Mouse (Mus musculus) mouse embryonic stem cell (cell line): ENCODE data around the gene Slc6a12.

Experiments used
- in situ Hi-C, 2 experiments: fragments of 300-500 bp; cut with MboI; formaldehyde crosslinking; loops; 1 replicate in 1 of 2; 3 replicates in 1 of 2; pipeline ENCODE4 v1.14.3; 2019 to 2020; ENCODE audit warnings: low sequenced_read_pairs in 2 of 2, low pct_unique_long_range_greater_than_20kb in 1 of 2, mixed read lengths in 1 of 2; ENCODE audit not compliant: unreplicated experiment in 1 of 2

Slc6a12 gene

DNA sequence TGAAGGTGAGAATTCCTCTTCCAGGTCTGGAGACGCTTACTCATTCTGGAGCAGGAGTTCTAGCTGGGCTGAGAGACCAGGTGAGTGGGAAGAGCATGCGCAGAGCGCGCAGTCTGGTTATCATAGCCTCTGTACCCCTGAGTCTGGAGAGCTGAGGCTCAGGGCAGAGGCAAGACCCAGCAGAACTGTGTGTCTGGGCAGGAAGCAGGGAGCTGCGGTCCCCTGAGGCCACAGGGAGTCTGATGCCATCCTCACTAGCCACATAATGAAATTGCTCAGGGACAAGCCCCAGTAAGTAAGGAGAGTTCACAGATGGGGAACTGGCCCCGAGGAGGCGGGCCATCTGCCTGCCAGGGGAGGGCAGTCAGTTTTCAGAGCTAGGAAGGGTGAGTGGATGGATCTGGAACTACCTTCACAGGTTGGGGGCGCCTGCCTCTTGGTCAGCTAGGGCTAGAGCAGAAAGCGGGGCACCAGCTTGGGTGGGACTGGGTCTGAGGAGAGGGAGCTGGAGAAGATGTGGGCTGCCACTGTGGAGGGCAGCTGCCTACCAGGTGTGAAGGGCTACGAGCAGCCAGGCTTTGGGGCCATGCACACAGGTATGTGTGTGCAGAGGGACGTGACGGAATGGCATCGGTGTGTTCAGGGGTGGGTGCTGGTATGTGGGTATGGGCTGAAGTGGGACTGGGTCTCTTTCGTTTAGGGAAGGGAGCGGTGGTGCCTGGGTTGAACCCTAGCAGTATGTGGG lies at the start of gene Slc6a12:
Gene Slc6a12 (plus strand): TSS at position 51 of the 745 bp plus-strand sequence.
- in situ Hi-C loops, result no loop called here

DNA sequence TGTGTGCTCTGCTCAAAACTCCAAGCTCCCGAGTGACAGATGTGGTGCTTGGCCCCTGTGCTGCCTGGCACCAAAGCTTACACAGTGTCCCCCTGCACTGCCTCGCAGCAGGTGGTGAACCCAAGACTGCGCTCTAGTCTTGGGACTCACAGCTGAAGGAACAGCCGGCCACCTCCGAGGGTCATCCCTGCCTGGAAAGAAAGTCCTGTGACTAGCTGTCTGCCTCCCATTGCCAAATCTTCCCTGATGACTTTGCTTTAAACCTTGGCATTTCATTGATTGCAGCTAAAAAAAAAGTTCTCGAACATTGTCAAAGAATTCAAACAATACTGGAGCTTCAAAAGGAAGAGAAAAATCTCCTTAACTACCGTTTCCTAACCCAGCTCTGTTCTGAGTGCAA lies 43.6 kb upstream of the Slc6a12 start:
- in situ Hi-C loops, result no loop called here

DNA sequence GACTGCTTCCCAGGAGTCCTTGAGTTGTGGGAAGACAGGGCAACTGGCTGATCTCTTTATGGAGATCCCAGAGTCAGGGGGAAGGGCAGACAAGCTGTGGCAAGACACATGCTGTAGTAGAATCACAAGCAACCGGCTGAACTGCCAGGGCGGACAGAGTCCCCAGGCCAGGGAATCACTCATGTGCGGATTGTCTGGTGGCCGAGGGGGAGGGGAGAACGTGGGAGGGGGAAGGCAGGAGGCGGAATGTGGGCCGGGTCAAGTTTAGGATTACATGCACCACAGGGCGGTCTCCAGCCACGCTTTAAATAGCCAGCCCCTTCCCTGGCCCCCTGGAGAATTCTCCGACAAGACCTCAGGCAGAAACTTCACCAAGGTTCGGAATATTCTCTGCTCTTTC lies 42.9 kb upstream of the Slc6a12 start, which contains the start of gene Slc6a13:
Gene Slc6a13 (plus strand): TSS at position 274 of the 400 bp plus-strand sequence.
- in situ Hi-C loops, result no loop called here

DNA sequence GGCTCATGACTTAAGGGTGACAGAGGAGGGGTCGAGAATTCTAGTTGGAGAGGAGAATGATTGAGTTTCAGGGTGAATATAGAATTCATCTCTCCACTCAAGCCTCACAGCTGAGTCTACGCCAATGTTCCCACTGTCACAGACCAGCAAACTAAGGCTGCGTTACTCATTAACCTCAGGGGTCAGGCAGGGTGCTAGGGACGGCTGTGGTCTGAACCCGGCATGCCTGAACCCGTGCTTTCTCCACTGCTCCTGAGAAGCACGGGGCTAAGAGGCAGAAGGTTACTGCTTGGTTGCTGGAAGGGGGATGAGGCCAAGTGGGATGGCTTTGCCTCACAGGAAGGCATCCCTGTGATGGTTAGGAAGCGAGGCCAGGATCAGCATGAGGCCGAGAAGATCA lies 42.4 kb upstream of the Slc6a12 start:
- in situ Hi-C loops, result no loop called here

DNA sequence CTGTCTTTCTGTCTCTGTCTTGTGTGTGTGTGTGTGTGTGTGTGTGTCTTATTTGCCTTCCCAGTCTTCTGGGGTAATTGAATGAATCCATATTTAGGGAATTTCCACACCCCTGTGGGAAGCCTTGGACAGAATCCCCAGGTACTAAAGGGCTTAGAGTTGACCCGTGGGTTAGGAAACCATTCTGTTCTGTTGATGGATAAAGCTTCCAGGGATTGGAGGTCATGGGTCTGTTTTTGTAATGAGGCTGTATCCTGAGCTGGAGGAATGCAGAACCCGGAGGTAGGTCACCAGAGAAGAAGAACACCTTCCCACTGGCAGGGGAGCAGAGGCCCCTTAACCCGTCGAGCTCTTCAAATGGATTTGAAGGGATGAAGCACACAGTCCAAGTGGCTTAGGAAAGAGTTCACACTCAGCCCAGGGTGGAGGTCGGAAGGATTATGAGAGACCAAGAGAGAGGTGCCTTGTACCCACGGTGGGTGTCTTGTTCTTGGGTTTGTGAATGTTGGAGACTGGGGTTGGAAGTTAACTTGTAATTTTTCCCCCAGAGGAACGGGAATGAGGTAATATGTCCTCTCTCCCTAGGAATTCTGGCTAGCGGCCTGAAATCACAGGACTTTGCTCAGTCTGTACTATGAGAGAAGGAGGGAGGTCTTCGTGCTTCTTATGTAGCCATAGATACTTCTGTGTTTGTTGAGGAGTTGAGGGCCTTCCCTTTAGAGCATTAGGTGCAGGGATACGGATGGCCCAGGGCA lies 39.2 kb upstream of the Slc6a12 start:
- in situ Hi-C loops, result no loop called here

DNA sequence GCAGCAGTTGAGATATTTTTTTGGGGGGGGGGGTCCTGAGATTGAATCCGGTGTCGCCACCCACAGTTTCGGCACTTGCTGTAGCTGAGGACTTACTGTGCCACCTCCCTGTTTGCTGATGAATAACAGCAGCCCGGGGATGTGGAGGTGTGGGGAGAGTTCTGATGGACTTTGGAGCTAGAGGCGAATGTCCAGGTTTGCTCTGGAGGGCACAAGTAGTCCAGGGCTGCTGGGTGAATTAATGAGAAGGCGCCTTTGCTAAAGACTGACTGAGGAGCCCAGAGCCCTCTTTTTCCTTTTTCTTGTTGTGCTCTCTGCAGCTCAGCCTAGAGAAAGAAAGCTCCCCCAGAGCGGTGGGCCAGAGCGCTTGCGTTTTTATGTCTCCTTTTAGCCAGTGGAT lies 38.2 kb upstream of the Slc6a12 start:
- in situ Hi-C loops, result no loop called here

DNA sequence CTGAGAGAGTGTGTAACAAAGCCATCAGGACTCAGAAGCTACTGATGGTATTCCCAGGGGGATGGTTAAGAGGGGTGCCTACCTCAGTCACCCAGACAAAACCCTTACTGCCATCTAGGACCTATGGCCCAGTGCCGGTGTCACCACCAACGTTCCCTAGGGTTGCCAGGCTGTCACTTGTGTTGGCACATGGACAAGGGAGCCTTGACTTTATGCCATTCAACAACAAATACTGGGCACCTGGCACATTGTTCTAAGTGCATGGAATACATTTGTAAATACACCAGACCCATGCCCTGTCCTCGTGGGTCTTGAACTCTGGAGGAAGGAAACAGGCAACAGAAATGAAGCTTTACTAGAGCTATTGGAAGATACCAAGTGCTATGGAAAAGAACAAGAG lies 37.3 kb upstream of the Slc6a12 start:
- in situ Hi-C loops, result no loop called here

DNA sequence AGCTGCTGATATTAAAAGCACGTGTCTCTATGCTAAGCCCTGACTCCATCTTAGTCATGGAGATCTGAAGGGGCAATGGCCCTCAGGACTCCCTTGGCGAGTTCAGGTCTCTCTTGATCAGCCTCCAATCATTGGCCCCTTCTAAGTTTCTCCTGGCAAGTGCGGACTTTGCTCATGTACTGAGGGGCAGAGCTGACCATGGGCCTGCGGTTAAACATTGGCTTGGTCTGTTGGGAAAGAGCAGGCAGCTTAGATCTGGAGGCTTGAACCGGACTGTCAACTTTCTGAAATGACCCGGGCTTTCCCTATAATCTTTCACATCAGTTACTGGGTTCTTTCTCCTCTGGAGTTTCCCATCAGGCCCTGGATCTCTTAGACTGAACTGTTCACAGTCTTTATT lies 31.9 kb upstream of the Slc6a12 start:
- in situ Hi-C loops, result no loop called here

DNA sequence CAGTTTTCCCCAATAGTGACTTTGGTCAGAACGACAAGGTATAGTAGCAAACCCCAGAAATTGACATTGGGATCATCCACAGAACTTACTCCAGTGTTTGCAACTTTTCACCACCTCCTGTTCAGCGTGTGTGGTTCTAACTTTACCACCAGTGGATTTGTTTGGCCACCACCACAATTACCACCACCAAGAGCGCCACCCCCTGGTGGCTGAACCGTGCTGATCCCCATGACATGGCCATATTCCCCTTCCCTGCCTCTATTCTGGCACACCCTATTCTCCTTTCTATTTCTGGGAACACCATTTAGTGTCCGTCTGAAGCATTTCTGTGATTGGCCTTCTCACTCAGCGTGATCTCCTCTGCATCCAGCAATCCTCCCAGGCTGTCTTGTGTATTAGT lies 23.8 kb upstream of the Slc6a12 start:
- in situ Hi-C loops, result no loop called here

DNA sequence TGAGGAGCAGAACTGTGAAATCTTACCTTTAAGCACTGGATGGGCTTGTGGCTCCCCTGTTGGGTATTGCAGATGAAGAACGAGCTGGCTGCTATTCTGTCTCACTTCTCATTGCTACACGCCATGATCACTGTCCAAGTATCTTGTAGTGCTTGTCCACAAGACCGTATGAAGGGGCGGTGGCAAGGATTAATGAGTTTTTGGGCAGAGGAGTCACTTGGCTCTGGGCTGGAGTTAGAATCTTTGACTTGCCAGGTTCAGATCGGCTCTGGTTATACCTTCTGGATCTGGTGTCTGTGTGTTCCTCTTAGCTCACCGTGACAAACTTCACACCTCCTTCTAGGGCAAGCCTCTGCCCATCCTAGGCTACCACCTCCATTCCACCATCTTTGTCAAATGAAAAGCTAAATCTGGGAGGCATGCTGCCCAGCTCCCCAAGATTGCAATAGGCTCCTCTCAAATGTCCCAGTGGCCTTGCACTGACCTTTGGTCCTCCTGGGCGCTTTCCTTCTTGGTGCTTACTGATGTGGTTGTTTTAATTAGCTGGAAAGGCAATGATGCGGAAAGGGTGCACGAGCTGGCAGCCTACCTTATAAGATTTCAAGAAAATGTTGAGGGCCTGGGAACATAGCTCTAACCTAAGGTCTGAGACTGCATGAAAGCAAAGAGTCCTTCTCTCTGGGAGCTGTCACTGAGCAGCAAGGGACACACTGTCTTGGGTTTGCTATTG lies 20.3 kb upstream of the Slc6a12 start:
- in situ Hi-C loops, result no loop called here

DNA sequence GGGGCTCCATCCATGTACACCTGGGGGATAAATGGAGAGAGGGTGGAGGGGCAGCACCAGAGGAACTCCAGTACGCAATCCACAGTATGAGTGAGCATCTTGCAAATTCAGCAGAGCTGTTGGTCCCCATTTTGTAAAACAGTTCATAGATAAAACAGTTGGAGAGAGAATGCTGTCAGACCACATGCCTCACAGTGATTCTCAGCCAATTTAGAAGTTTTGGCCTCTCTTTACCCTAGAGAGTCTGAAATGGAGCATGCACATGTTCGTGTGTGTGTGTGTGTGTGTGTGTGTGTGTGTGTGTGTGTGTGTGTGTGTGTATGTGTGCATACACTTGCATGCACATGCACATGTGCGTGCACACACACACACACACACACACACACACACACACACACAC lies 17.6 kb upstream of the Slc6a12 start:
- in situ Hi-C loops, result no loop called here

DNA sequence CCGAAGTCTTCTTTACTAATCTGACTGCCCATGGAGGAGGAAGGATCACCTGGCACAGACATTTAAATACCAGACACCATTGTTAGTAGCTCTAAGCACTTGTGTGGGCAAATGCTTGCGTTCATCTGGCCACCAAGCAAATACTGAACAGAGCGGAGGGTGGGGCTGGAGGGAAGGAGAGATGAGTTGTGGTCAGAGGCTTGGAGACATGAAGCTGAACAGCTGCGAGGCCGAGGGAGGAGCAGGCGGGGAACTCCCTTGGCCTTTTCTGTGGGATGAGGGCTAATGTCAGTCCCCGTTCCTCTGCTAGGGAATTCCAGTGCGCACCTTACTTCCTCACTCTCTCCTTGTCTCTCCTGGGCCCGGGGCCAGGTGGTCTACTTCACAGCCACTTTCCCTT lies 17.1 kb upstream of the Slc6a12 start:
- in situ Hi-C loops, result no loop called here

DNA sequence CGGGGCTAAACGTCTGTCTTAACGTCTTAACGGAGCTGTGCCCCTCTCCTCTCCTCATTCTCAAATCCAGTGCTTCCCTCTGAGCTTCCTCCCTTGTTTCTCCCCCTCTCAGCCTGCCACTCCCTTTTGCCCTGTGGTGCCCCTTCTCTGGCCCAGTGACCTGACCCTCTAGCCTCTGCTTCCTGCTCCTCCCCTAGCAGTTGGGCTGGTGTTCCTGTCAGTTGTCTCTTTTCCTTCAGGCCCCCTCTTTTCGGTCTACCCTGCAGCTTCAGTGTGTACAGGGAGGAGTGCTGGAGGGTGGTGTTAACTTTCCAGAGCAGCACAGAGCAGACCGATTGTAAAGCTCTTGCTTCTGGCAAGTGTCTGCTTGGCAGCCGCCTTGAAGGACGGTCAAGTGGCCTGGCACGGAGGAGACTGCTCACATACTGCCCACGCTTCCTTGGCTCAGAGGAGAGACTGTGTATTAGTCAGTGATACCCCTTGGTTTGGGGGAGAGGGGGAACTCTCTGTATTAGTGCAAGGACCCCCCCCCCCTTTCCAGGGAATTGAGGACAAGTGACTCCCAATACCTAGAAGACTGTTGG lies 16.3 kb upstream of the Slc6a12 start:
- in situ Hi-C loops, result no loop called here

DNA sequence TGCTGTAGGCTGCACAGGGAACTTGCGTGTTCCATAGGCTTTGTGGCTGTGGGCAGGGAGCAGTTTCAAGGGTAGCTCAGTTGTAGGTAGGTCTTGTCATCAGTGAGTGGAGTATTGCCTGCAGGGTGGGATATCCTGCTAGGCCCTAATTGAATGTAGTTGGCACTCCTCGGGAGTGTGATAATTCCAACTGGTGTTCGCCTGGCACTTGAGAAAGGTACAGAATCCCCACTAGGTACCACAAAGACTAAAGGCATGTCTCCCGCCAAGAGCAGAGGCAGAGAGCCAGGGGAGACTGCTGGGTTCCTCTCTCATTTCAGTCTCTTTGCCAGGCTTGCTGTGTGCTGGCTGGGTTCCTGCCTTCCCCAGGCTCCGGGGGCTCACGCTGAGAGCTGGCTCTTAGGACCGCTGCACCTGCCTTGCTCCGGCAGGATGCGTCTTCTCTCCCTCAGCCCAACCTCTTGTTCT lies 14.4 kb upstream of the Slc6a12 start:
- in situ Hi-C loops, result no loop called here

DNA sequence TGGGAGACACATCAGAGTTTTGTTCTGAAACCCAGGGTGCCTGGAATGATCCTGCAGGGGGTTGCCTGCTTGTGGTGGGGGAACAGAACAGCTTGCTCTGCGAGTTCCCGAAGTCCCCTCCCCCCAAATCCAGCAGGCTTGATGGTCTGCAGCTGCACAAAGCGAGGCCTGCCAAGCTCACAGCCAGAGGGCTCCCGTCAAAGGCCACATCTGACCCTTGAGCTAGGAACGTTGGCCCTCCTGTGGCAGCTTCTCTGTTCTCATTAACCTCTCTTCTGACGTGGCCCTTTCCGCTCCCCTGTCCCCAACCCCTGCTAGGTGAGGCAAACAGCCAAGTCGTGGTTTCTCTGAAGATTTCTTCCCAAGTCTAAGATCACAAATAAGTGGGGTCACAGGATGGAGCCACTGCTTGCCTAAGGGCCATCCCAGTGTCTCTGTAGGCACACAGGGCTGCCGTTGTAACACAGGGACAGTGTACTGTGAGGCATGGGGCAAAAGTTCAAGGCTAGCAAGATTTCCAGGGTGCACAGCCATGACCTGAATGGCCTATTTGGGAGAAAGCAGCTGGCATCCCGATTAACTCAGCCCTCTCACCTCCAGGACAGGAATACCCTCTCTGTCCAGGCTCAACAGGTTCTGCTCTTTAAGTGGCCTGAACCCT lies 12.9 kb upstream of the Slc6a12 start:
- in situ Hi-C loops, result no loop called here

DNA sequence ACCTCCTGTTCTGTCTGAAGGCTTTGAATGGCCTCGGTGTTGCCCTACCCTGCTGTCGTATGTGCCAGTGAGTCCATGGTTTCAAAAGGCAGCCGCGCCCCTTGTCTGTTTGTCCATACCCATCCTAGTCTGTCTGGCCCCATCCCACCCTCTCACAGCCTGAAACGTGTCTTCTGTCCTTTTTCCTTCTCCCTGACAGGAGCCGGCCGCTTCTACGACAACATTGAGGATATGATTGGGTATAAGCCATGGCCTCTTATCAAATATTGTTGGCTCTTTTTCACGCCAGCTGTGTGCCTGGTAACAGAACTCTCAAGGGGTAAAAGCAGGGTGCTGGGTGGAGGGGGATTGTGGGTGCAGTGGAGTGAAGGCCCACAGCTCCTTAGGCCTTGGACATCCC lies 7.0 kb upstream of the Slc6a12 start:
- in situ Hi-C loops, result loop anchor here (5.0 kb wide), 2 partner anchors 196 to 201 kb away; no protein-coding TSS in a partner anchor

DNA sequence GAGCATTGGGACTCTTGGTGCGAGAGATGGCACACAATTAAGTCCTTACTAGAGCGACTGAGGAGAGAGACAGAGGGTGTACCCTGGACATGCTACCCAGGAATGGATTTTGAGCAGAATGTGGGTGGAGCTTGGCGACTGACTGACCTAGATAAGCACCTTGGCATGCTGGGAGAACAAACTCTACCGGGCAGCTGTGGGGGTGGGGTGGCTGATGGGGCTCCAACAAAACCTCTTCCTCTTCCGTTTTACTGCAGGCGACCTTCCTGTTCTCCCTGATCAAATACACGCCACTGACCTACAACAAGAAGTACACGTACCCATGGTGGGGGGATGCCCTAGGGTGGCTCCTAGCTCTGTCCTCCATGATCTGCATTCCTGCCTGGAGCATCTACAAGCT lies 6.3 kb upstream of the Slc6a12 start:
- in situ Hi-C loops, result loop anchor here (5.0 kb wide), 2 partner anchors 196 to 201 kb away; no protein-coding TSS in a partner anchor

DNA sequence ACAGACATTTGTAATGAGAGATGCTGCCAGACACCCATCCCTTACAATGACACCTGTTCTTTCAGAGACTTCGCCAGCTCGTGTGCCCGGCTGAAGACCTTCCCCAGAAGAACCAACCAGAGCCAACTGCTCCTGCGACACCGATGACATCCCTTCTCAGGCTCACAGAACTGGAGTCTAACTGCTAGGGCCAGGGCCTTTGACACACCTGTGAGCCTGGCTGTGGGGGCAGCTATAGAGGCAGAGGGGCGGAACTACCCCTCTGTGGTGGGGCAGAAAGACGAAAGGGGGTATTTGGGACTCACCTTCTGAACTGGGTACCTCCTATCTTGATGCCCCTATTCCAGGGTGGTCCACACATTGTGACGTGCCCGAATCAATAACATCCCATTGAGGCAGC lies 5.6 kb upstream of the Slc6a12 start:
- in situ Hi-C loops, result loop anchor here (5.0 kb wide), 2 partner anchors 195 to 200 kb away; no protein-coding TSS in a partner anchor
